Mouse (Mus musculus) NIH3T3 (cell line): ENCODE data around the gene Abcd4.

Experiments
- DNase-seq: peaks from one replicate; pipeline ENCODE4 v3.0.0-alpha.2; 2012; ENCODE audit warnings: low read depth

The Abcd4 gene

GRCm38 (mm10) chr12:84571466-84572340 lies 45.5 kb downstream of the Abcd4 start:
- no peak for DNase-seq

GRCm38 (mm10) chr12:84570694-84571415 lies 46.4 kb downstream of the Abcd4 start:
- no peak for DNase-seq

- no peak for DNase-seq
Observed at GRCm38 (mm10) chr12:84569976-84570693, 47.1 kb downstream of the Abcd4 start.

- DNase-seq: no peak
Observed at GRCm38 (mm10) chr12:84569336-84569970, 47.8 kb downstream of the Abcd4 start, which contains the start of gene Vsx2. Gene Vsx2 (plus strand): TSS chr12:84569762.

GRCm38 (mm10) chr12:84567576-84567975 lies 49.6 kb downstream of the Abcd4 start:
- DNase-seq: no peak

- DNase-seq: no peak
Observed at GRCm38 (mm10) chr12:84562558-84562957, 54.7 kb downstream of the Abcd4 start.

- no peak for DNase-seq
Observed at GRCm38 (mm10) chr12:84555218-84555617, 62.0 kb downstream of the Abcd4 start.
